Mouse (Mus musculus) cerebral cortex, adult 2 months (tissue): ENCODE data around the gene St6galnac3.

ENCODE experiments used
- WGBS: fragments of 180-500 bp; shearing (Covaris S2); methylation state at CpG from one replicate; pipeline ENCODE4 v1.1.7; 2018; 5-methylcytosine and 5-hydroxymethylcytosine counted together

Gene St6galnac3

DNA sequence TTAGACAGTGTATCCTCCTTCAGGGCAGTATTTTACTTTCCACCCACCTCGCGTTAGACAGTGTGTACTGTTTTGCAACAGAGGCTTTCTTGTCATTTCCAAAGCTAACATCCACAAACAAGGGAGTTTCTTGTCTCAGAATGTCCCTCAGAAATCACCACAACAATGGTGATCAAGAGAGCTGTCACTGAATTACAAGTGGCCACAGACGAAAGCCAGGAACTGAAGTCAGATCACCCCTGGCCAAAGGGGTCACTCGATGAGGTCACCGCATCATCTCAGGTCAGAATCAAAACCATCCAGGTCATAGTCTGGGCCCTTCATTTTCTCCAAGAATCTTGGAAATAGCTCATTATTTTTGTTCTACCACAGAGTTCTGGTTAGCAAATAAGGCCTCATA is 37.1 kb downstream of the St6galnac3 start:
- WGBS: 67% methylated on average over 5 of the region's 5 CpGs

DNA sequence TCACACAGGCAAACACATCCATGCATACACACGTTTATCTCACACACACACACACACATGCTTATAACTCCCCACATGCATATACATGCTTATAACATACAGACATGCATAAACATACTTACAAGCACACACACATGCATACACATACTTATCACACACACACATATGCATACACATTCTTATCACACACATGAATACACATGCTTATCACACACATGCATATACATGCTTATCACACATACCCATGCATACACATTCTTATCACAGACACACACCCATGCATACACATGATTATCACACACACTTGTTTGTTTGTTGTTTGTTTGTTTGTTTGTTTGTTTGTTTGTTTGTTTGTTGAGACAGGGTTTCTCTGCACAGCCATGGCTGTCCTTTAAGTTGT is 40.1 kb downstream of the St6galnac3 start:
- WGBS: 91% methylated on average over 1 of the region's 1 CpGs

DNA sequence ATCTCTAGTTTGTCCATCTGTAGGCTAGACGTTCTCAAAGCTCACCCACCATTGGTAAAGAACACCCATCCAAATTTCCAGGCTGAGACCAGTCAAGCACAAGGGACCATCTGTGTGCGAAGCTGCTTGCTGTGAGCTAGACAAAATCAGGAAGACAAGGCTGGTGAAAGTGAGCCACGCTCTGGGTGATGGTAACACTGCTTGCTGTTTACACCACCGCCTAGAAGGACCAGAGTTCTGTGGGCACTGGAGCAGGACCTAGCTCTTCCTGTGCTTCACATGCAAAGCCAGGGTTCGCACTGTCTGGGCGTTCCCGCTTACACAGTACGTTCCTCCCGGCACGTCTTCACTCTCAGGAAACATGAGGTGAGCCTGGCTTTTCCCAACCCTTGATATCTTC is 42.7 kb downstream of the St6galnac3 start:
- WGBS: 89% methylated on average over 10 of the region's 10 CpGs

DNA sequence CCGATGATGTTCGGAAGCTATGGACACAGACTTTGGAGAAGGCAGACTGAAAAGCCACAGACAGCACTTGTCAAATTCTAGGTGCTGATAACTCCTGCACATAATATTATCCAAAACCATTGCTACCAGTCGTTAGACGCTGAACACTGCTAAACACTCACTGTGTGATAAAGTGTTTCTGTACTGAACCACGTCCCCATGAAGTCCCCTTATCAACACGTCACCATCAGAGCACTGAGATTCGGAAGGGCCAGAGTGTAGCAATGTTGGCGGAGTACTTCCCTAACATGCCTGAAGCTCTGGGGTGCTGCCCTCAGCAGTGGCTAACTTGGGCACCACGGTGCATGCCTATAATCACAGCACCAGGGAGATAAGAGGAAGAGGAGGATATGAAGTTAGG is 43.3 kb downstream of the St6galnac3 start:
- 93% methylated on average over 9 of the region's 9 CpGs for WGBS

DNA sequence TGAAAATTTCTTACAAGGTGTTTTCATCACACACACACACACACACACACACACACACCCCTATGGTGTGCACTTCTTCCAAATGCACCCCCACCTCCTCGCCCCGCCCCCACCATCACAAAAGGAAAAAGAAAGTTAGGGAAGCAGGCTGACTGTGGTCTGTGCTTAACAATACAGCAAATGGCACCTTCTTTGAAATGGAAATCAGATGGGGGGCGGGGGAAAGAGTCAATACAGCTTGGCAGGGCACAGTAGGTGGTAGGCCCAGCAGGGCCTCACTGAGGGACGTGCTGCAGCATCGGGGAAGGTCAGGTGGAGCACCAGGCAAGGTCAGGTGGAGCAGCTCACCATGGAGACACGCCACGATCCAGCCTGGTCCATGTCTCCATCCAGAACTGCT is 49.1 kb downstream of the St6galnac3 start:
- WGBS: 55% methylated on average over 7 of the region's 7 CpGs

DNA sequence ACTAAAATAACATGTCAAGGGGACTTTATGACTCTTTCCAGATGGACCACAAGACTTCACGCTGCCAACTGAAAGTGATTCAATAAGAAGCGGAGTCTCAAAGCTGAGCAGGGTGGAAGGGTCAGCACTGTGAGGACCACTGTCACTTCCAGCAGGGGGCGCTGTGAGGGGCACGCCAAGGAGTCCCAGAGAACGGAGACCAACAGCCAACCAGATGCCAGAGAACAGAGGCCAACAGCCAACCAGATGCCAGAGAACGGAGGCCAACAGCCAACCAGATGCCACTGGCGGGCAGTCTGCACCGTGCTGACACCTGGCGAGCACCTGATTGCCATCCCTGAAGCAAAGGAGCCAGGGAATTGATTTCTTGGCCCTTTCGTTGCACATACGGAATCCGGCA is 49.9 kb downstream of the St6galnac3 start:
- WGBS: 73% methylated on average over 12 of the region's 12 CpGs

DNA sequence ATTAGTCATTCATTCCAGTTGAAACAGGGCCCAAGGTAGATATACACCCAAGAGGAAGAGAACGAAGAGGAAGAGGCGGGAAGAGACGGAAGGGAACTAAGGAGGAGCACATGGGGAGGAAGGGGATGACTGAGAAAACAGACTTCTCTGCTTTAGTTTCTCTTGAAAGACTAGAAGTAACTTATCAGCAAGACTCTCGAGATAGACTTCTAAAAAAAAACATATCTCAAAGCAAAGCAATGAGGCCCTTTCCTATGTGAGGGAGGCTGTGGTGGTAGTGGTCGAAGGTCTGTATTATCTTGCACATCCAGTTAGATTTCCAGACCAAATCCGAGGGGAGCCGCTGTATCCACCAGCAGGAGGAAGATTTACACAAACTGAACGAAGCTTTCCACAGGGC is 50.6 kb downstream of the St6galnac3 start:
- WGBS: 84% methylated on average over 8 of the region's 8 CpGs

DNA sequence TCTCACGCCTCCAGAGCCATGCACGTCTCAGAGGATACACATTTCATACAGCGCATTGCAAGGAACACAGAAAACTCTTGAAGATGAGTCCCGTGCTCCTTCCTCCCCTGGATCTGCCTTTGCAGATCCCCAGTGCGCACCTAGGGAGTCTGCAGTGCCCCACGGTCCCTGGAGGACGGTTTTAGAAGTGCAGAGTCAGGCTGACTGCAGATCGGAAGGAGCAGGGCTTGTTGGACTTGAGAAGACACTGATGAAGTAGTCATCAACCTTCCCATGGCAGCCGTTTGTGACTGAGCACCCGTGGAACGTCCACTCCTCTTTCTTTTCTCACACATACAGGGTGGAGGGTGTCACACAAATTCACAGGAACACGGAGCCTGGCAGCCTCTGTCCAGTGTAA is 51.5 kb downstream of the St6galnac3 start:
- WGBS: 89% methylated on average over 12 of the region's 12 CpGs

DNA sequence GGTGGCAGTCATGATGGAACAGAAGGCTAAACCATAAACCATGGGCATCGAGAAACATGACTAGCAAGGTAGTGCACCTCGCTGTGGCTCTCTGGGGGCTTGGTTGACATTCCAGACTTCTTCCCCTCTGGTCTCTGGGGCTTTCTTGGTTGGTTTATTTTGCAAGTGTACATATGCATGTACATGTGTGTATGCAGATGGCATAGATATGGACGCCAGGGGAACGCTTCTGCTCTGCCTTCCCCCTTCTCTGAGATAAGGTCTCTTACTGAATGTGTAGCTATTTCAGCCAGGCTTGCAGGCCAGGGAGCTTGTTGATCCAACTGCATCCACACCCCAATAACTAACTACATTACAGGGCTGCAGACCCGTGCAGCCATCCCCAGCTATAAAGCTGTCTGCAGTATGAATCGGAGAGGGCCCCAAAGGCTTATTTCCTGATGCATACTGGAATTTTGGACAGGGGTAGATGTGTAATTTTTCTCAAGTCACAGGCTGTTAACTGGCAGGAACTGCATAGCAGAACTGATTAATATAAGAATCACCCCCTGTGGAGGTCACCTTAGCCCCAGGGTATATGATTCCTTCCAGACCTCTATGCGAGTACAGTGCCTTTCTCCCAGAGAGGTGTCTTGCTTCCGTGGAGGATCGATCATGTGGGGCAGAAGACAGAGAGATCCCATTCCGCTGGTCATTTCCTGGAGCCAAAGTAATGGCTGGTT is 53.9 kb downstream of the St6galnac3 start:
- WGBS: 91% methylated on average over 10 of the region's 10 CpGs

DNA sequence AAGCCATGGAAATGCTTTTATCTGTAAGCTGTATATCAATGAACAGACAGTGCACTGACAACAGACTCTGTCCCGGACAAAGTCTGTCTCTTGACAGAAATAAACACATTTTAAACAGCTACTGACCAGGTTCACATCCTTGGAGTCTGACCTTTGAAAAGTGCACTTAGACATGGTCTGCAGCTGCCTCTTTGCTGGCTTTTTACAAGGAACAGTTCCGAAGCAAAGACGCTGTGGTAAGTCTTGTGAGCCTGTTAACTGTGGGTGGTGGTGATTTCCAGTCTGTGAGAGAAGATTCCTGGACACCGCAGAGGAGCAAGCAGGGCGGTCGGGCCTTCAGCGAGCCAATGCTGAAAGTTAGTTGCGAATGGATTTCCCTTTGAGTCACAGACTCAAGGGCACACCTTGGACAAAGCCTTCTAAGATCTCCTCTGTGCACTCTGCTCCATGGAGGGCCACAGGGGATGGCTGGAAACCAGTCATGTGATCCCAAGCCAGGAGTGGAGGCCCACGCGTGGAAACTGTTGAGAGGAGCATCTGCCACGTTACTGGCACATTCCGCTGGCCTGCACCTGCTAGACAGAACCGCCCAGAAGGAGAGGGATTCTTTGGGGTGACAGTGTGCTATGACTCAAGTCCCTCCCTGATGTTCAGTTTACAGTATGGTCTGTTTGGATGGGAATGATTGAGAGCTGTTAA is 55.1 kb downstream of the St6galnac3 start:
- WGBS: 81% methylated on average over 13 of the region's 13 CpGs

DNA sequence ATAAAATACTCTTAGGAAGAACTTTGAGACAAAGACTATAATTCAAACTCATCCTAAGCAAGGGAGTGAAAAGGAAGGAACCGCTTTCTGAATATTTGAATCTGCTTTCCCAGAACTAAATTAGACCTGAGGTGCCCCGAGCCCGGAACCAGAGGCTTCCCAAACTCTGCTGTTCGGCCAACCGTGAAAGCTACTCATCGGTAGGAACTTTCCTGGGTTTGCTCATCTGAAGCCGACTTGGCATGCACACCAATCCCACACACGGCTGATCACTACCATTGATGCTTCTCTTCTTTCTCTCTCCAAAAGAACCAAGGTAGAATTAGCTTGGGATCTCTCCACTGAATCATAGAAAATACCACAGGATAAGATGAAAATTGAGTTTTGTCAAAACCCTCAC is 55.6 kb downstream of the St6galnac3 start:
- WGBS: 82% methylated on average over 8 of the region's 8 CpGs

DNA sequence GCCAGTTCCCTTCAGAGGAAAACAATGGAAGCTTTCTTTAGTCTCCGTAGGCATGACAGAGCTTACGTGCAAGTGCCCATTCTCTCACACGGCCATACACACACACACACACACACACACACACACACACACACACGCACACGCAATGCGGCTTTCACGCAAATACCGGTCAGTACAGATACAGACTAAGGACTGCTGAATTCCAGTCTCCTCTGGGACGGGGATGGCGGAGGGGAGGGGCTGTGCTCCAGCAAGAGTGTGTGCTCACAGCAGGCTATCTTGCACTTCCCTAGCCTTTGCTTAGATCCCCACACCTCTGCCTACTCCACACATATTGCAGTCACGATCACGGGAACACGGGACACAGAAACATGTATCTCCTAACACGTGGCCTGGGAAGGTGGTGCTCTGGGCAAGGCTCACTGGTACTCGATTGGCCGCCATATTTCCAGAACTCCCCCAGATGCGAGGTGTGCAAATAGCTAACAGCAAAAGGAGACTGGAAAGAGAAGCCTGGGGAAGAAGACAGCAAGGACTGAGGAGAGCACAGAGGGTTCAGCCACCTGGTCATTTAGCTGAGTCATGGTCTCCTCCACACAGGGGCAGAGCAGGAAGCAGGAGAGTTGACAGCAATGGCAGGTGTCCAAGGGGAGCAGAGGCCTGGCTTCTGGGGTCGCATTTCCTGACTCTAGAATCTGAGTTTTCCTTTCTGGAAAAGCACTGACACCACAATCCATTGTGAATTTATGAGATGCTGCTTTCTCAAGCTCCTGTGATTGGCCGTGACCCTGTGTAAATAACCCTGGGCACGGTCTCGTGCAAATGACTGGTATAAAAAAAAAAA is 56.3 kb downstream of the St6galnac3 start:
- WGBS: 84% methylated on average over 21 of the region's 21 CpGs

DNA sequence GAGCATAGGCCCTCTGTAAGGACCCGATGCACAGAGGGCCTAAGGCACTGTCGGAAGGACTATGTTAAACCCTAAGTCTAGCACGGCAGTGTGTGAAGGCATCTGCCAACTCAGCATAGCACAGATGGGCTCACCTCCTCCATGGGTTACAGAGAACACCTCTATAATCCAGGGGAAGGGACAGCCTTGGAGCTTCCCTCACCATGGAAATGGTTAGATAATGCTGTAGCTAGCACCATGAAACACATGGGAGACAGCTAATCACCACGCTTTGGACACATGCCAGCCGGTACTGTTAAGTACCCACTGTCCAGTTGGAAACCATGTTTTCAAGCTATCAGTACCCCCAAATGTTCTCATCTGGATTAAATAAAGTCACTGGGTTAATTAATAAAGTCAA is 60.3 kb downstream of the St6galnac3 start:
- WGBS: 75% methylated on average over 5 of the region's 5 CpGs

DNA sequence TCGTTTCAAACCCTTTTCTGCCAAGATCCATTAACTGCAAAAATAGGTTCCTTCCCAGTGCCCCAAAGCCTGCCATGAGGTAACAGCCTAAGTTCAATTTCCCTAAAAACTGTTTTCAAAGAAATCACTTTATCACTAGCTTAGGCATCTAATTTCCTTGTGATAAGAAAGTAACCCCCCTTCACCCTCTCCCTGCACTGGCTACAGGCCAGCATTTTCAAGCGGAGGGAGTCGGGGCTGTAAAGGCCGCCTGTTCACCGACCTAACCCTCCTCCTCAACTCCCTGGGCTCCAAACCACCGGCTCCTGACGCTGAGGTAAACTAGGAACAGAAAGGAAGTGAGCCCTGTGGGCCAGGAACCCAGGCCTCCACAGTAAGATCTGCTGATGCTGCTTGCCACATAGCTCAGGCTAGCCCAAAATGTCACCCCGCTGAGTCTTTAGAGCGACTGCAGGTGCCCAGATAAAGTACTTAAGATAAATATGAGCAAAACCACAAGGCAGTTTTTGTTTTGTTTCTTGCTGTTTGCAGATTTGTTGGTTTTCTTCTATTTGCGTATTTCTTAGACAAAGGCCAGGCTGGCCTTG is 61.0 kb downstream of the St6galnac3 start:
- 71% methylated on average over 10 of the region's 10 CpGs for WGBS

DNA sequence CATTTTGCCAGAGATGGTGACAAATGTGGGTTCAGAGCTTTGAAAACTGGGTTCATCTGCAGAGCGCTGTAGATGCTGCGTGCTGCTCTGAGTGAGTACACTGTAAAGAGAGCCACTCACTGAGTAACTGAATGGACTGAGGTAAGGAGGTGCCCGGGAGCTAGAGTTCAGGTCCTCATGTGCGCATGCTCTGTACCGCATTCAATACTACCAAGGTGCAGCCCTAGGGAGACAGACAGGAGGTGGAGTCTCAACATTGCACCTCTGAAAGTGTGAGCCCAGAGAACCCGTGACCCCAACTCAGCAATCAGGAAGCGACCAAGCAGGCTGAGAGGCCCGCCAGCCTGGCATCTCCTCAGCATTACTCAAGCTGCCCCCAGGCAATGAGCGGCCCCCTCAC is 62.2 kb downstream of the St6galnac3 start:
- WGBS: 94% methylated on average over 9 of the region's 9 CpGs

DNA sequence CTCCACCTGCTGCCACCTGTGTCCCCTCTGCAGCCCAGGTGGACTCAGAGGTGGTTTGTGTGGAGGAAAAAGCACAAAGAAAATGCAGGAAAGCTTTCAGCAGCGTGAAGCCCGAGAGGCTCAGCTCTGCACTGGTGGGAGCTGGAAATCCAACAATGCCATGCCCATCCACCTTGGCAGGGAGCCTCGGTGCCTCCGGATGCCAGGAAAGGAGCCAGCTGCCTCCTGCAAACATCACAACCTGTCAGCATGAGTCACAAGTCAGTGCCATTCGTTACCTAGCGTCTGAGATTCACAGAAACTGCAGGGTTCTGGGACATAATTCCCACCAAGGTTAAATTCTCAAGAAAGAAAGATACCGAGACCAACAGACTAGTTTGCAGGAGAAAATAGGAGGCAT is 63.0 kb downstream of the St6galnac3 start:
- WGBS: 28% methylated on average over 7 of the region's 7 CpGs

DNA sequence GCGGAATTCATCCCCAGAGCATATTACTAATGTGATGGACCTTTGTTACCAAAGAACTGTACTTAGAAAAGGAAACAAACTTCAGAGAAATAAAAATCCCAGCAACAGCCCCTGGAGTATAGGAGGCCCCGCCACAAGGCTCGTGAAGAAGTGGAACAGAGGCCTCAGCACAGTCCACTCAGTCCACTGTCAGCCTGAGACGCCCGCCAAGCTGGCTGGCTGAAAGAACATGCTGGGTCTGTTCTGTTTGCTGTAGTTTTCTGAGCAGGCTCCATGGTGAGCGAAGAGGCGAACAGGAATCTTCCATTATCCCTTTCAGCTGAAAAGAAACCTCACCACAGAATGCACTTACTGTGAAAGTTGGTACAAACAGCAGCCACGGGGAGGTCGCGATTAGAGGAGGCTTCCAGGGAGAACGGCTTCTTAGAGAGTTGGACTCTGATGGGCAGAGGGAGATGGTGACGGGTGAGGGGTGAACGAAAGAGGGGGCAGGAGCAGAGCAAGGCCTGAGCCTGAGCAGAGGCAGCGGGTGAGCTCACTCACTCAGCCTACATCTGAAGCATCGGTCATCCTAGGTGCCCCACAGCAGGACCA is 65.3 kb downstream of the St6galnac3 start:
- 67% methylated on average over 15 of the region's 15 CpGs for WGBS

DNA sequence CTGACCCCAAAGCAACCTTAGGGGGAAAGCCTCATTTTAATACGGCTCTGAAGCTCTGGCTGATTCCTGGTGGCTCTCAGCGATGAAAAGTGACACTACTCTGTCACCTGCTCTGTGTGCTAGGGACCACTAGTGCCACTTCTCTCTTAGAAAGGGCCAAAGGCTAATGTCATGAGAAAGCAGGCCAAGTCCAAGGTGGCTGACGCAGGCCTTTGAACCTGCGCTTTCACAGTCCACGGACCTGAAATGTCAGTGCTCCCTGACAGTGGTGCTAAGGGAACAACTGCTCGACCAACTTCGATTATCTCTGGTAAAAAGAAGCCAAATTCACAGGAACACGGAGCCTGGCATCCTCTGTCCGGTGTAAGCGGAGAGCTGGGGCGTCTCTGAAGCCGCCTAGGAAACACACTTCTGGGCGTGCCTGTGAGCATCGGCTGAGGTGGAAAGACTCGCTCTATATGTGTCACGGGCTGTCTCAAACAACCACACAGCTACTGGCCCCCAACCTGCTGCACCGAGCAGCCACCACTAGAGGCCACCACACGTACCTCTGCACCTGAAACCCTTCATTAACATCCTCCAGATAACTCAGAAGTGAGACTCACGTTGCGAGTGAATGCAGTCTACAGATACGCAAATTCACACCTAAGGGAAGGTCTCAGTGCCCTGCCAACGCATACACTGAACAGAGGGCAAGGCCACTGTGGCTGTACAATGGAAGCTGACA is 66.8 kb downstream of the St6galnac3 start:
- WGBS: 61% methylated on average over 22 of the region's 22 CpGs

DNA sequence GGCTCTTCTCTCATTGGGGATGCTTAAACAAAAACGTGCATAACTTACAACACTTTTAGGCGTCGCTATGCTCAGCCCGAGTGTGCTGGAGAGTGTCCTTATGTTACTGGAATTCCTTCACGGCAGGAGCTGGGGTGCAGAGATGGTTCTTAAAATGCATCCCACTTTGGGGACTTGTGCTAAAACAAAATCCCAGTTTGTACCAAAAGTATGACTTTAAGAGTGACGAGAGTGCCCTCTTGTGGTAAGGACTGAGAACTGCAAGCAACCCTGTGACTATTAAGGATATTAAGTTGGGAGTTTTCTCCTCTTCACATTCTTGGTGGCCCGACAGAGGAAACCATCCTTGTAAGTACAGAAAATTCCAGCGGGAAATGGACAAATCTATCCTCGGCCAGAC is 69.9 kb downstream of the St6galnac3 start:
- 11% methylated on average over 9 of the region's 9 CpGs for WGBS

DNA sequence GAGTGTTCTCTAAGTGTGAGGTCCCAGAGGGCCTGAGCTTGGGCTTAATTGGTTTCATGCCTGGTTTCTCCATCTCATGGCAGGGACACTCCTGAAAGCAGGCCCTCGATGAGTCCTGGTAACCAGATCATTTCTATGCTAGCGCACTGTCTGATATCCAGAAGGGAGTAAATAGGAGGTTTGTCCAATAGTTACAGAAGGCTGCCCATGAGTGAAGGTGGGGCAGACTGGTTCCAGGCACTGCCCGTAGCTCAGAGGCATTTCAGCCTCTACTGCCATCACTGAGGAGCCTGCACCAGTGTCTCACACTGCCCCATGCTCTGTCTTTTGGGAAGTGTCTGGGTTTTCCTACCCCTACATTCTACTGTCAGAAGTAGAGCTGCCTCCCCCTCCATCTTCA is 72.1 kb downstream of the St6galnac3 start:
- WGBS: 83% methylated on average over 3 of the region's 3 CpGs

DNA sequence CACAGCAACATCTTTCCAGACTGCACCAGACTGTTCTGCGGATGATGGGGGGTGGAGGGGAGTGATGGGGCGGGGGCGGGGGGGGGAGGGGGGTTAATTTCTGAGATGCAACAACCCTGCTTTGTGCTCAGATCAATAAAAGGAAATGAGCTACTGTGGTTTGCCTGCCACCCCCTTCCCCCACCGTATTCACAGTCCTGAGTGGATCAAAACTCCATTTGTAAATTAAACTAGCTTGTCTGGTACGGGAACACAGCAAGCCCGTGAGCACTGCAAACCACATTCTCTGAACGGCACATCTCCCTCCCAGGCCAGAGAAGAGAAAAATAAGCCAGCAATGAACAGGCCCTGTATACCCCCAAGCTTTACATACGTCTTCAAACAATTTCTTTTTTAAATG is 76.3 kb downstream of the St6galnac3 start:
- 65% methylated on average over 8 of the region's 8 CpGs for WGBS
